Mouse (Mus musculus): Measurements from ENCODE around the gene Lmf1. TPM values are rescaled to one million over a fixed set of nuclear protein-coding genes. Genes with fewer than 3 reads are reported as not detected.

The Lmf1 gene
- 25.2 and 25.8 TPM in 2 replicates for polyA plus RNA-seq (2016; fragmentation: Nextera tagmentation; extraction: Ambion mirVana)

GRCm38 (mm10) chr17:25578920-25579319, at the start of gene Lmf1:
Gene Lmf1, plus strand, starts transcription at chr17:25579085.
- no peaks in the 10 kb centered on the region for H3K36me3 ChIP-seq
- WGBS: under 1% methylated on average over 31 of the region's 31 CpGs
- peaks cover 24% of the 10 kb centered on the region; the same call in 1 of the 2 replicates for H3K4me1 ChIP-seq
- ATAC-seq (ENCODE audit: low FRiP score, low read depth): peak; percentile 97
- H3K4me3 ChIP-seq: peak within 1 kb of the TSS; percentile 69
- H3K27me3 ChIP-seq (replicated peaks): no peaks in the 10 kb centered on the region
- peak within 1 kb of the TSS; percentile 76 for H3K9ac ChIP-seq
- H3K4me2 ChIP-seq (replicated peaks): peak within 1 kb of the TSS; percentile 73
- no peaks in the 10 kb centered on the region for H3K9me3 ChIP-seq
- H3K27ac ChIP-seq: no peak within 1 kb of the TSS

GRCm38 (mm10) chr17:25530357-25531022, 48.4 kb upstream of the Lmf1 start:
- Histone ChIP-seq H3K9me3 (no peaks in the 10 kb centered on the region), H3K27ac (no peak overlapping the region), H3K27me3 (replicated peaks) (peaks cover 4% of the 10 kb centered on the region; the same call in 1 of the 2 replicates), H3K4me3 (no peak overlapping the region), H3K36me3 (no peaks in the 10 kb centered on the region), H3K4me1 (no peaks in the 10 kb centered on the region), H3K4me2 (replicated peaks) (no peak overlapping the region), H3K9ac (no peak overlapping the region)
- WGBS: 71% methylated on average over 8 of the region's 8 CpGs
- no peak for ATAC-seq (ENCODE audit: low FRiP score, low read depth)

DNA sequence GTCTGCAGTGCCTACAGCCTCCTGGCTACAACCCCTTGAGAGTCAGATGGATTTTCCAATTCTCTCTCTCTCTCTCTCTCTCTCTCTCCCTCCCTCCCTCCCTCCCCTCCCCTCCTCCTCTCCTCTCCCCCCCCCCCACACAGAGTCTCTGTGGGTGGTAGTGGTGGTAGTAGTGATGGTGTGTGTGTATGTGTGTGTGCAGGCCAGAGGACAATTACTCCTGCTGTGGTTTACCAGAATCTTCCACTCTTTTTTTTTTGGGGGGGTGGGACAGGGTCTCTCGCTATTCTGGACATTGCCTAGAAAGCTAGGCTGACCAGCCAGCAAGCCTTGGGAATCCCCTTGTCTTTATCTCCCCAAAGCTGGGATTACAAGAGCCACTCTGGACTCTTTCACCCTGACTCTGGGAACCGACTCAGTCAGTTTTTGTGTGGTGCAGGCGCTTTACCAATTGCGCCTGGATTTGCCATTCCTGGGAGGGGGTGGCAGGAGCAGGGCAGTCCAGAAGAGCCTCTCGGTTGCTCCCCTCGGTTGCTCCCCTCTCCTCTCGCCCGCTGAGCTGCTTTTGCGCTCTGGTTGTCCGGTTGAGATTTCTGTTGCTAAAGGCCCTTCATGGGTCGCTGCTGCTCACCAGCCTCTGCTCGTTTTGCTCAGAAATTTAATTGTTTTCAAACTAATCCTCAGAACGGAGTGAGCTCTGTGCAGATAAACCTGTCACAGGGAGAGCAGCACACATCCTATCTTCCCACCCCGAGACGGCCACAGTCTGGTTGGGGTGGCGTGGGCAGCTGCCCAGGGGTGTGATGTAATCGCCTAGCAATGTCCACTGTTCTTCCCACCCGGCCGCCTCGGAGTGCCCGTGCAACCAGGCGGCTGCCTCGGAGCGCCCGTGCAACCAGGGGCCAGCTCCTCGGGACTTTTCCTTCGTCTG, 39.7 kb upstream of the Lmf1 start:
- H3K27ac ChIP-seq: no peak overlapping the region
- no peak for ATAC-seq (ENCODE audit: low FRiP score, low read depth)

DNA sequence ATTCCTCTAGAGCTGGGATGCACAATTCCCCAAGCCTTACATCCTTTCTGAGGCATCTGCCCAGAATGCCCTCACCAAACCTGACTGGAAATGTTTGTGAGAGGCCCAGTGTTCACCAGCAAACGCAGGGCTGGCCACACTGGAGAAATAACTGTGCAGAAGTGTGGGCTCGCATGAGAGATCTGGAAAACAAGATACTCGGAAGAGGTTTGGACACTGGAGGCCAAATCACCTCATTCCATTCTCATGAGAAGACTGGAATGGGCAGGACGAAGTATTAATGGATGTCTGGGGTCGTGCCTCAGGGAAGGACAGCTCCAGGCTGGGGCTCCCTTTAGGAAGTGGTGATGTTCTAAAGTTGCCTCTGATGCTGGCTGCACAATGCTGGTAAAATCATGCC, 38.2 kb upstream of the Lmf1 start:
- H3K27ac ChIP-seq: no peak overlapping the region
- ATAC-seq (ENCODE audit: low FRiP score, low read depth): no peak

More for the DNA sequence above, 39.7 kb upstream of the Lmf1 start:
- no peak overlapping the region for H3K4me3 ChIP-seq
- WGBS: 49% methylated on average over 27 of the region's 27 CpGs
- H3K9me3 ChIP-seq: no peaks in the 10 kb centered on the region
- no peaks in the 10 kb centered on the region for H3K36me3 ChIP-seq
- no peak overlapping the region for H3K9ac ChIP-seq
- no peaks in the 10 kb centered on the region for H3K27me3 ChIP-seq (replicated peaks)
- H3K4me2 ChIP-seq (replicated peaks): 0 out of 2 replicates have a peak overlapping the region, but pooled peaks have one; percentile 7
- H3K4me1 ChIP-seq: no peaks in the 10 kb centered on the region

DNA sequence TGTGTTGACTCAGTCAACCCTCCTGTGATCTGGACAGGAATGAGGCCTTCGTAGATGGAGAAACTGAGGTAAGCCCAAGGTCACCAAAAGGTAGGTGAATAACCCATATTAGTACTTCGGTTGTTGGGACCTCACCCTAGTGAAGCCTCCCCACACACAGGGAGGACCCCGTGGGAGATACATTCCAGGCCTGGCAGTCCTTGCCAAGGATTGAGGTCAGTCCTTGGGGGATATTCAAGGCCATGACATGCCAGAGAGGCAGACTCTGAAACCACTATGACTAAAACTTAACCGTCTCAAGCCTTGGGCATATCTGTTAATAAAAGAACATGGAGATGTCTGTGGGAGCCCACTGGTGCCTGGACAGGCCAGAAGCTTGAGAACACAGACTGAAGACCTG, 37.1 kb upstream of the Lmf1 start:
- Histone ChIP-seq H3K4me2 (replicated peaks) (no peak overlapping the region), H3K4me3 (no peak overlapping the region), H3K27me3 (replicated peaks) (no peaks in the 10 kb centered on the region), H3K4me1 (no peaks in the 10 kb centered on the region), H3K9me3 (no peaks in the 10 kb centered on the region), H3K9ac (no peak overlapping the region), H3K27ac (no peak overlapping the region), H3K36me3 (no peaks in the 10 kb centered on the region)
- WGBS: 86% methylated on average over 4 of the region's 4 CpGs
- ATAC-seq (ENCODE audit: low FRiP score, low read depth): no peak

More for the DNA sequence above, 38.2 kb upstream of the Lmf1 start:
- H3K4me2 ChIP-seq (replicated peaks): no peak overlapping the region
- 82% methylated on average over 5 of the region's 5 CpGs for WGBS
- no peaks in the 10 kb centered on the region for H3K27me3 ChIP-seq (replicated peaks)
- H3K4me3 ChIP-seq: no peak overlapping the region
- H3K9ac ChIP-seq: no peak overlapping the region
- H3K9me3 ChIP-seq: no peaks in the 10 kb centered on the region
- H3K36me3 ChIP-seq: no peaks in the 10 kb centered on the region
- no peaks in the 10 kb centered on the region for H3K4me1 ChIP-seq

GRCm38 (mm10) chr17:25547026-25547425, 31.9 kb upstream of the Lmf1 start:
- Histone ChIP-seq H3K4me1 (no peaks in the 10 kb centered on the region), H3K27me3 (replicated peaks) (no peaks in the 10 kb centered on the region), H3K9ac (no peak overlapping the region), H3K4me2 (replicated peaks) (no peak overlapping the region), H3K9me3 (no peaks in the 10 kb centered on the region), H3K4me3 (no peak overlapping the region), H3K27ac (no peak overlapping the region), H3K36me3 (no peaks in the 10 kb centered on the region)
- 46% methylated on average over 3 of the region's 3 CpGs for WGBS
- no peak for ATAC-seq (ENCODE audit: low FRiP score, low read depth)

DNA sequence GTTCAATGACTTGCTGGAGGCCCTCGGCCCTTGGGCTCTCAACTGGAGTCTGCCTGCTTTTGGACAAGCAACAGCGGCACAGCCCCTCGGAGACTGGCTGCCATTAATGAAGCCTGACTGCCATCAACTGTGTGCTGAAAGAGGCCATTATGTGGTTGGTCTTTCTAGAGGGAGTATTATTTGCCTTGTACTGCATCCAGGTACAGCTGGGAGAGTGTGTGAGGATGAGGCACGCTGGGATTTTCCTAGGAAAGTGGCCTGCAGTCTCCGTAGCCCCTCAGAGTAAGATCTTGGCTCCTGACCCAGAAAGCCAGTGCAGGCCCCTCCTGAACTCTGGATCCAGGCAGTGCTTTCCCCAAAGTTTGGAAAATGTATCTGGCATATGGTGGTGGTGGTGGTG, 28.9 kb upstream of the Lmf1 start:
- 81% methylated on average over 5 of the region's 5 CpGs for WGBS
- Histone ChIP-seq H3K4me2 (replicated peaks) (no peak overlapping the region), H3K4me1 (no peaks in the 10 kb centered on the region), H3K36me3 (no peaks in the 10 kb centered on the region), H3K9ac (no peak overlapping the region), H3K9me3 (no peaks in the 10 kb centered on the region), H3K27ac (no peak overlapping the region), H3K27me3 (replicated peaks) (no peaks in the 10 kb centered on the region), H3K4me3 (no peak overlapping the region)
- no peak for ATAC-seq (ENCODE audit: low FRiP score, low read depth)

- no peak overlapping the region for H3K9ac ChIP-seq
- no peak overlapping the region for H3K27ac ChIP-seq
- 88% methylated on average over 11 of the region's 11 CpGs for WGBS
- peaks cover 11% of the 10 kb centered on the region for H3K4me1 ChIP-seq
- H3K4me3 ChIP-seq: no peak overlapping the region
- no peaks in the 10 kb centered on the region for H3K9me3 ChIP-seq
- no peak for ATAC-seq (ENCODE audit: low FRiP score, low read depth)
- no peaks in the 10 kb centered on the region for H3K27me3 ChIP-seq (replicated peaks)
- no peak overlapping the region for H3K4me2 ChIP-seq (replicated peaks)
- no peaks in the 10 kb centered on the region for H3K36me3 ChIP-seq
These were observed 27.6 kb upstream of the Lmf1 start for GRCm38 (mm10) chr17:25551313-25551712.

DNA sequence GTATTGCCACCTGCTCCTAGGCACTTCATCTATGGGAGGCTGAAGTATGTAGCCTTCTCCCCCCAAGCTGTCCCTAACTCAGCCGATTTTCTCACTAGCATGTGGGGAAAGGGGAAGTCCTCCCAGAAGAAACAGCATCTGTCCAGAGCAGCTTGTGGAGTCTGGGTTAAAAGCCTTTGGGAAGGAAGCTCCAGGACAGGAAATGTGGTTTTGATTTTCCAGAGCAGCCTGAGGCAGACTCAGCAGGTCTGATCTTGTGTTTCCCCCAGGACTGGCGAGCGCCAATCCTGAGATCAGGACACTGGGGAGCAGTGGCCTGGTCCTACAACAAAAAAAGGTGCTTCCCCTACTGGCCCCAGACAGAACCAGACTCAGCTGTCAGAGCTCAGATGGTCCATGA, 23.7 kb upstream of the Lmf1 start:
- Histone ChIP-seq H3K4me1 (peaks cover 24% of the 10 kb centered on the region), H3K27ac (no peak overlapping the region), H3K36me3 (no peaks in the 10 kb centered on the region), H3K9me3 (no peaks in the 10 kb centered on the region), H3K9ac (0 out of 2 replicates have a peak overlapping the region, but pooled peaks have one; percentile 43), H3K4me2 (replicated peaks) (0 out of 2 replicates have a peak overlapping the region, but pooled peaks have one; percentile 60), H3K4me3 (no peak overlapping the region), H3K27me3 (replicated peaks) (no peaks in the 10 kb centered on the region)
- WGBS: 58% methylated on average over 3 of the region's 3 CpGs
- no peak for ATAC-seq (ENCODE audit: low FRiP score, low read depth)

DNA sequence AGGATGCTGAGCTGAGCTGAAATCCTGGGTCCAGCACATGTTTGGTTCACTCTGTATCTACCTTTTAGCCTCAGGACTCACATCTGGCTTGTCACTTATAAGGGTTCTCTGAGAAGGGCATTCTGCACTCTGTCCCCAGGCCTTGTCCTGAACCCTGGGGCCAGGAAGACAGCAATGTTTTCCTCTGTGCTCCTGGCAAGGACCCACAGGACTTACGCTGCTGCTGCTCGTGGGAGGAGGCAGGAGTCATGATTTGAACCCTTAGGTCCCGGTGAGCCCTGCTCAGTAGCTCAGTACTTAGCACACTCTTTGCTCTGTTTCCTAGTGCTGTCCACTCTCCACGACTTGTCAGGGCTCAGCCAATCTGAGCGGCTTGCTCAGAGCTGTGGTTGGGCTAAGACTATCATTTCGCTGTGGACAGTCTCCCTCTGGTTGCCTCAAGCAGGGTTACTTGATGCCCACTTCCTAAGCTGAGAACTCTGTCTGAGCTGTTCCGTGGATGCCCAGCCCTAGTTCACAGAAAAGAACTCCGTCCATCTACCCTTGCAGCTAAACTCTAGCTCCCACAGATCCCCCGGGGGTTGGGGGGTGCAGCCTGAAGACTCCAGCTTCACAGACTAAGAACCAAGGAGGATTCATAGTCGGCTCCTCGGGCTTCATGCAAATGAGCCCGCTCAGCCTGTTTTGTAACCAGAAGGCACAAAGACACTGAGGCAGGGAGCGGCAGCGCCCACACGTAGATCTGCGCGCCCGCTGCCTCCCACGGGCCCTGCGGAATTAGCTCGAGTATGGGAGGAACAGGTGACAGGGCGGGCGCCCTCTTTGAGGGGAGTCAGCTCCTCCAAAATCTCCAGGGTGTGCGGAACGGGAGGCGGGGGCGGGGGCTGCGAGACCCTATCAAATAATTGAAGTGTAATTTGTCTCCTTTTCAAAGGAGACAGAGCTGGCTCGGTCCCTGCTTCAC, 22.9 kb upstream of the Lmf1 start:
- peak; percentile 51; the same call in 1 of the 2 replicates for ATAC-seq (ENCODE audit: low FRiP score, low read depth)
- Histone ChIP-seq H3K4me1 (peaks cover 31% of the 10 kb centered on the region), H3K9me3 (no peaks in the 10 kb centered on the region), H3K4me2 (replicated peaks) (peak overlapping the region; percentile 60), H3K4me3 (peak overlapping the region; percentile 22), H3K27ac (no peak overlapping the region), H3K36me3 (no peaks in the 10 kb centered on the region), H3K27me3 (replicated peaks) (no peaks in the 10 kb centered on the region), H3K9ac (peak overlapping the region; percentile 43; the same call in 1 of the 2 replicates)
- WGBS: 6% methylated on average over 29 of the region's 29 CpGs

- Histone ChIP-seq H3K9ac (peak overlapping the region; percentile 43), H3K27ac (peak overlapping the region; percentile 8; the same call in 1 of the 2 replicates), H3K27me3 (replicated peaks) (no peaks in the 10 kb centered on the region), H3K4me1 (peaks cover 40% of the 10 kb centered on the region), H3K36me3 (no peaks in the 10 kb centered on the region), H3K9me3 (no peaks in the 10 kb centered on the region), H3K4me3 (peak overlapping the region; percentile 22), H3K4me2 (replicated peaks) (peak overlapping the region; percentile 60)
- ATAC-seq (ENCODE audit: low FRiP score, low read depth): peak; percentile 22; the same call in 1 of the 2 replicates
- WGBS: 12% methylated on average over 21 of the region's 21 CpGs
These were observed 22.1 kb upstream of the Lmf1 start for GRCm38 (mm10) chr17:25556630-25557354.

Data from neural tube, embryonic 12.5 days (tissue).